ENCODE assay signal across 11 mouse cellular contexts in the genomic region with DNA sequence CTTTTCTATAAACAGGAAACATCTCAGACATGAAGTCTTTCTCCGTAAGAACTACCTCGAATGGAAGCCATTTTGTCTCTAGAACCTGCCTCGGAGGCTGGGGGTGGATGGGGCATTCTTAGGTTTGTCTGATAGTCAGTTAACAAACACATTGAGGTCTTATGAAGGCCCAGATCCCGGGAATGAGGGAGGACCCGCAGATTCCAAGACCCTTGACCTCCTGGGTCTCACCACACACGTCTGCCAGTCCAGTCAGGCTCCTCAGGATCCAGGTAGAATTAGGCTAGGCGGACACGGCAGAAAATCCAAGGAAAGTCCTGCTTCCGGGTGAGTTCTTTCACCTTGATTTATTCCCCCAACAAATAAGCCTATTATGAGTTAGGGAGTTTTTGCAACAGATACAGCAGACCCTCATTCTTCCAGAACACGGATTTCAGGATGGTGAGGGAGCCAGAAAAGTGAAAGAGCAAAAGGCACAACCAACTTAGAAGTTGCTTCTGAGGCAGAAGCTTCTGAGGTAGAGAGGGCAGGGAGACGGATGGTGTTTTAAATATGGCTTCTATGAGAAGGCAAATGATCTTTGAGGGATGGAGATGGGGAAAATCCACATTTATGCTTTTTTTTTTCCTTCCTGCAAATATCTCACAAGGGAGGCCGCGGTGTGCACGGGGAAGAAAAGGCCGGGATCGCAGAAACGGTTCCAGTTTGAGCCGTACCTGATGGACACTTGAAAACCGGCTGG. TPM values are rescaled to one million over a fixed set of nuclear protein-coding genes. Genes with fewer than 3 reads are reported as not detected.
DNase-seq lines count a peak whose midpoint lies in the region; ATAC-seq and TF ChIP-seq lines count a peak whose summit lies in the region.
"Had no signal": no experiment of that assay in that cellular context is flagged by ENCODE, and none has a peak within 500 bp of the region (broad histone marks: within the 10 kb centered on the region; RNA-seq: fewer than 3 reads in every experiment).

No protein-coding gene starts in this region.

- H3K4me2 ChIP-seq in midbrain, embryonic 11.5 days: peak overlapping the region; percentile 61
- no peak overlapping the region for H3K4me2 ChIP-seq in midbrain, postnatal 0 days (ENCODE audit: low read depth, low read length, poor library complexity, severe bottlenecking)
- H3K4me2 ChIP-seq in limb, embryonic 13.5 days (replicated peaks): peak overlapping the region; percentile 48

- no peak overlapping the region for H3K27ac ChIP-seq in midbrain, embryonic 11.5 days (ENCODE audit: low read depth, low read length)
- H3K27ac ChIP-seq in midbrain, postnatal 0 days (ENCODE audit: low read depth, low read length): no peak overlapping the region
- no peak overlapping the region for H3K27ac ChIP-seq in limb, embryonic 13.5 days

- WGBS in midbrain, embryonic 11.5 days: 11% methylated on average over 17 of the region's 19 CpGs
- 19% methylated on average over 12 of the region's 19 CpGs for WGBS in midbrain, postnatal 0 days
- WGBS in limb, embryonic 13.5 days: 8% methylated on average over 18 of the region's 19 CpGs

- peaks cover 49% of the 10 kb centered on the region for H3K27me3 ChIP-seq in midbrain, embryonic 11.5 days (ENCODE audit: control insufficient read depth, insufficient read depth, low read length)
- peaks cover 38% of the 10 kb centered on the region for H3K27me3 ChIP-seq in midbrain, postnatal 0 days (ENCODE audit: insufficient read depth, low read length)
- H3K27me3 ChIP-seq in limb, embryonic 13.5 days: peaks cover 90% of the 10 kb centered on the region

- H3K9me3 ChIP-seq in midbrain, embryonic 11.5 days (ENCODE audit: control insufficient read depth, low read length): no peaks in the 10 kb centered on the region; the same call in 1 of the 2 replicates
- no peaks in the 10 kb centered on the region for H3K9me3 ChIP-seq in midbrain, postnatal 0 days (ENCODE audit: low read length)
- H3K9me3 ChIP-seq in limb, embryonic 13.5 days: peaks cover 6% of the 10 kb centered on the region; the same call in 1 of the 2 replicates

- H3K4me1 ChIP-seq in midbrain, embryonic 11.5 days (ENCODE audit: control insufficient read depth, insufficient read depth, low read length): peaks cover 32% of the 10 kb centered on the region
- peaks cover 5% of the 10 kb centered on the region for H3K4me1 ChIP-seq in midbrain, postnatal 0 days (ENCODE audit: insufficient read depth, low read length)
- peaks cover 23% of the 10 kb centered on the region for H3K4me1 ChIP-seq in limb, embryonic 13.5 days

- H3K9ac ChIP-seq in midbrain, embryonic 11.5 days (ENCODE audit: low read length): no peak overlapping the region
- no peak overlapping the region for H3K9ac ChIP-seq in midbrain, postnatal 0 days (replicated peaks; ENCODE audit: low read length, poor library complexity, severe bottlenecking)
- H3K9ac ChIP-seq in limb, embryonic 13.5 days: no peak overlapping the region

- H3K4me3 ChIP-seq in midbrain, embryonic 11.5 days (ENCODE audit: low read depth, low read length): peak overlapping the region; percentile 41; the same call in 1 of the 2 replicates
- no peak overlapping the region for H3K4me3 ChIP-seq in midbrain, postnatal 0 days (ENCODE audit: low read depth, low read length)
- H3K4me3 ChIP-seq in limb, embryonic 13.5 days: no peak overlapping the region

- H3K36me3 ChIP-seq in midbrain, embryonic 11.5 days (ENCODE audit: control insufficient read depth, insufficient read depth, low read length): no peaks in the 10 kb centered on the region
- no peaks in the 10 kb centered on the region for H3K36me3 ChIP-seq in midbrain, postnatal 0 days (ENCODE audit: insufficient read depth, low read length)
- H3K36me3 ChIP-seq in limb, embryonic 13.5 days: no peaks in the 10 kb centered on the region

- no peak for ATAC-seq in midbrain, embryonic 11.5 days (ENCODE audit: low FRiP score)
- ATAC-seq in midbrain, postnatal 0 days (ENCODE audit: low FRiP score): no peak
- no peak for ATAC-seq in limb, embryonic 13.5 days (ENCODE audit: low FRiP score, low read depth)
- ATAC-seq: activated CD4-positive, CD25-positive, alpha-beta regulatory T cell, adult 4 months had no signal

- TF ChIP-seq CTCF in midbrain, postnatal 0 days (IDR thresholded peaks at IDR 0.05): no peak

- DNase-seq in cerebellum, adult 8-10 months: peak; percentile 6
- no peak for DNase-seq in cerebellum, postnatal 36 days
- DNase-seq in midbrain, embryonic 11.5 days (ENCODE audit: low spot score, missing footprints): peak; percentile 91
- no peak for DNase-seq in midbrain, postnatal 0 days (ENCODE audit: low spot score)
- no peak for DNase-seq in thymus, postnatal 14 days
- DNase-seq in left cerebral cortex, adult 8-10 months (ENCODE audit: low spot score in 2 of 2): no peak
- DNase-seq in urinary bladder, postnatal 10 days (ENCODE audit: low spot score): no peak

RNA-seq across cellular contexts. Expression of gene Gsx1, which starts 3.2 kb away (rescaled TPM):
- 14.6 and 19.0 TPM in 2 replicates for polyA plus RNA-seq in midbrain, embryonic 11.5 days (2014; fragmentation: Nextera tagmentation; extraction: Ambion mirVana)
- total RNA-seq in midbrain, postnatal 0 days (2014; rRNA removed): 1.7 and 3.0 TPM in 2 replicates
- 1.4 and 2.3 TPM in 2 replicates for polyA plus RNA-seq in midbrain, postnatal 0 days (2015; fragmentation: Nextera tagmentation; extraction: Ambion mirVana)
- not detected in 2 replicates for polyA plus RNA-seq in limb, embryonic 13.5 days (2015; fragmentation: Nextera tagmentation; extraction: Ambion mirVana)
- under 1 TPM in 2 of 4 experiments, not detected in 2; 0.34 to 0.42 TPM for total RNA-seq in left cerebral cortex, adult 8-10 months (2022)
- total RNA-seq: common myeloid progenitor, adult 5-6 weeks had no signal
- polyA plus RNA-seq: activated CD4-positive, CD25-positive, alpha-beta regulatory T cell, adult 4 months; large intestine, adult 2 months had no signal

Comparison
In these comparisons a context has a peak if more than half of its experiments do, and no peak if none do; other contexts are left out.
1. DNase-seq: peak in cerebellum, adult 8-10 months (single experiment) and midbrain, embryonic 11.5 days (single experiment); none in cerebellum, postnatal 36 days (0 of 2), midbrain, postnatal 0 days (single experiment), thymus, postnatal 14 days (single experiment), left cerebral cortex, adult 8-10 months (0 of 2) and urinary bladder, postnatal 10 days (single experiment).